Mouse (Mus musculus) naive thymus-derived CD4-positive, alpha-beta T cell, adult 2 months (primary cell): ENCODE measurements at regions not wholly inside any gene's neighbourhood (a gene's known extent, or its start where the extent isn't known, plus 50 kb on each side); places are given as distances from the start of the nearest gene placed in this dataset.
A peak's percentile ranks its signal among the peaks of the same experiment; 100 is the strongest.

Experiments used
- DNase-seq: peaks from one replicate; pipeline ENCODE4 v3.0.0-alpha.2; 2011; ENCODE audit warnings: low read depth

- no peak for DNase-seq
Observed at GRCm38 (mm10) chr14:25231881-25232280, 227.1 kb upstream of the Zmiz1 start.

GRCm38 (mm10) chr14:25236421-25236973 lies 222.5 kb upstream of the Zmiz1 start:
- DNase-seq = no peak

- no peak for DNase-seq
Observed at GRCm38 (mm10) chr14:25239335-25239960, 219.5 kb upstream of the Zmiz1 start.

GRCm38 (mm10) chr14:25242753-25243152 lies 216.2 kb upstream of the Zmiz1 start:
- DNase-seq = no peak

- DNase-seq = peak; percentile 8
Observed at GRCm38 (mm10) chr14:25243289-25243688, 215.7 kb upstream of the Zmiz1 start.

GRCm38 (mm10) chr14:25243698-25244097 lies 215.3 kb upstream of the Zmiz1 start:
- no peak for DNase-seq

- DNase-seq = no peak
Observed at GRCm38 (mm10) chr14:25244841-25245240, 214.1 kb upstream of the Zmiz1 start.

GRCm38 (mm10) chr14:25245691-25246090 lies 213.3 kb upstream of the Zmiz1 start:
- no peak for DNase-seq

- no peak for DNase-seq
Observed at GRCm38 (mm10) chr14:25248941-25249340, 210.0 kb upstream of the Zmiz1 start.

- no peak for DNase-seq
Observed at GRCm38 (mm10) chr14:25253016-25253850, 205.8 kb upstream of the Zmiz1 start.

- peak; percentile 15 for DNase-seq
Observed at GRCm38 (mm10) chr14:25263121-25263520, 195.9 kb upstream of the Zmiz1 start.

GRCm38 (mm10) chr14:25266846-25267245 lies 192.1 kb upstream of the Zmiz1 start:
- DNase-seq = no peak

GRCm38 (mm10) chr14:25268090-25268631 lies 190.8 kb upstream of the Zmiz1 start:
- no peak for DNase-seq

- DNase-seq = no peak
Observed at GRCm38 (mm10) chr14:25270227-25270876, 188.6 kb upstream of the Zmiz1 start.

GRCm38 (mm10) chr14:25272366-25273156 lies 186.4 kb upstream of the Zmiz1 start:
- DNase-seq = peak; percentile 45

GRCm38 (mm10) chr14:25279751-25280150 lies 179.2 kb upstream of the Zmiz1 start:
- no peak for DNase-seq

- no peak for DNase-seq
Observed at GRCm38 (mm10) chr14:25292557-25292956, 166.4 kb upstream of the Zmiz1 start.

- DNase-seq = no peak
Observed at GRCm38 (mm10) chr14:25294226-25294625, 164.8 kb upstream of the Zmiz1 start.

- no peak for DNase-seq
Observed at GRCm38 (mm10) chr14:25295688-25296350, 163.2 kb upstream of the Zmiz1 start.

- no peak for DNase-seq
Observed at GRCm38 (mm10) chr14:25299673-25300190, 159.3 kb upstream of the Zmiz1 start.
